Mouse (Mus musculus) megakaryocyte, embryonic 14.5 days (primary cell): ENCODE data around the gene Usp32.

Experiments used
- FLI1 ChIP-seq: IDR thresholded peaks from 2 replicates; pipeline ENCODE4 v1.6.1; 2012; ENCODE audit warnings: low read length, inconsistent platforms, mixed read lengths
- GATA1 ChIP-seq: IDR thresholded peaks from 3 replicates; pipeline ENCODE4 v1.6.1; 2012; ENCODE audit warnings: mixed read lengths, low read length, inconsistent platforms, borderline replicate concordance

- TF ChIP-seq GATA1, result no peak
- no peak for TF ChIP-seq FLI1
Observed at GRCm38 (mm10) chr11:85182617-85183283, 42.8 kb upstream of the Usp32 start.
